Mouse (Mus musculus) liver, embryonic 14.5 days (tissue): ENCODE results near the gene Uox.

ENCODE experiments used
- CTCF ChIP-seq: IDR thresholded peaks from 2 replicates; pipeline ENCODE4 v1.5.1; 2016; ENCODE audit warnings: antibody characterized with exemption, low read depth, control low read depth
- EP300 ChIP-seq: IDR thresholded peaks from 2 replicates; pipeline ENCODE4 v1.6.1; 2016; ENCODE audit warnings: antibody characterized with exemption, low read depth

GRCm38 (mm10) chr3:146567884-146568530 lies 2.2 kb upstream of the Uox start:
- TF ChIP-seq CTCF (no peak), EP300 (no peak)
